Mouse (Mus musculus) Muller cell, postnatal 12 days (primary cell): ENCODE measurements at regions not wholly inside any gene's neighbourhood (a gene's known extent, or its start where the extent isn't known, plus 50 kb on each side); places are given as distances from the start of the nearest gene placed in this dataset.
A peak's percentile ranks its signal among the peaks of the same experiment; 100 is the strongest.

Experiments used
- DNase-seq: peaks from one replicate; pipeline ENCODE4 v3.0.0-alpha.2; 2015; ENCODE audit errors: inconsistent ontology term

- no peak for DNase-seq
Measured at GRCm38 (mm10) chr12:49732351-49732750, 347.4 kb downstream of the Gm43517 start.

- DNase-seq, result no peak
Measured at GRCm38 (mm10) chr12:49737100-49737499, 352.1 kb downstream of the Gm43517 start.

DNA sequence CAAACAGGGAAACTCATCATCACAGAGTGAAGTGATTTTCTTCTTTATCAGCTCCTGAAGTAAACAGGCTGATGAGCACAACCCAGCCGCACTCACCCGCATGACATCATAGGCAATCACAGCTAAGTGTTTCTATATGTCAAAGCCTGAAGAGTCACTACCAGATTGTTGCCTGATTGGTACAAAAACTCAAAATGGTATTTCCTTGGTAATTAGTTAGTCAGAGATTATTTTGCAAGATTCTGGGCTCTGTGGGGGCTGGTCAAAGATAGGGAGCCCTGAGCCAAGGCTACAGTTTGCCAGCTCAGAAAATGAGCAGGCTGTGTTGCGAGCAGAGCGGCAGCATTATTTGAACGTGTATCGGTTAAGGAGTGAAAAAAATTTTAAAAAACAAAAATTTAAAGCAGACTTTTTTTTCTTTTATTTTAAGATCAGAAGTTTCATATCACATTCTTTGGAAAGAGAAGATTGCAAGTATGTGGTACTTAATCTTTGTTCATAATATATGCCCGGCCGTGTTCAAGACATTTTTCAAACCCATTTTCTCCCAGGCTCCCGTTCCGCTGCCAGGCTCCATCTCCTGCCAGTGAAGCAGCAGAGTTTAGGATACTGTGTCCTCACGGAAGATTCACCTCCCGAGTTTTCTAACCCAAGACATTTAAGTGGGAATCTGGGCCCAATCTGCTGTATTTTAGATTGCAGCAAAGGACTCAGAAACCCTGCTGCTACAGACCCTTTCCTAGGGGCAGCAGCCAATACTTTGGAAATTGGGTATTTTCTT is 355.2 kb downstream of the Gm43517 start:
- DNase-seq, result no peak

GRCm38 (mm10) chr12:49743402-49743801 is 358.4 kb downstream of the Gm43517 start:
- no peak for DNase-seq

DNA sequence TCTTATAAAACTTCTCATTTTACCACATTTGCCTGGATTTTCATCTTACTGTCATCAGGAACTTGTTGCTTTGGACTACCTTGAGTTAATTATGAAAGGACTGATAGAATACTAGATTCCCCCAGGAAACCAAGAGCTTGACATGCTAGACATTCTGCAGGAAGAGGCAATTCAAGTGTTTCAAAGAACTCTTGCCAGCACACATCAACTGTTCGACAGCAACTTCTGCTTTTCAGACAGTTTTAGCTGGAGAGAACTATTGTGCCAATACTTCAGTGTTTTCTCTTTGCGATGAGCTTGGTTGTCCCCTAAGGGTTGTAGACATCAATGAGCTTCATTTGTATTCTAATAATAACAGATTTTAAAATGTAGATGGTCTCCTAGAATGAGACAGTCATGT is 362.1 kb downstream of the Gm43517 start:
- DNase-seq, result no peak

GRCm38 (mm10) chr12:49758391-49758790 is 373.4 kb downstream of the Gm43517 start:
- DNase-seq, result no peak

DNA sequence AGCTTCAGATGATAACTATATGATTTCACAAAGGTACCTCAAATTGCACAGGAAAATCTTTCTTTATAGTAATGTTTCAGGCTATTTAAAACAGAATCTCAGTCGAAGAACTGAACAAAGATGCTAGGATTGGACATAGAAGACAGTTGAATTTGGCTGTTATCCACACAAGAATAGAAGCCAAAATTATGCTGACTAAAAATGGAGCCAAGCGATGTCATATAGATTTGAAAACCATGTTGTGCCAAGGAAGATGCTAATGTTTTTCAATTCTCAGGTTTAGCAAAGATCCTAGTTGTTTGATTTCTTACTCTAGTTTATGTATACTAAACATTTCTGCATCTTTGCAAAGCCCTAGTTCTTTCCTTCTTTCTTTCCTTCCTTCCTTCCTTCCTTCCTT is 379.6 kb downstream of the Gm43517 start:
- DNase-seq, result no peak

DNA sequence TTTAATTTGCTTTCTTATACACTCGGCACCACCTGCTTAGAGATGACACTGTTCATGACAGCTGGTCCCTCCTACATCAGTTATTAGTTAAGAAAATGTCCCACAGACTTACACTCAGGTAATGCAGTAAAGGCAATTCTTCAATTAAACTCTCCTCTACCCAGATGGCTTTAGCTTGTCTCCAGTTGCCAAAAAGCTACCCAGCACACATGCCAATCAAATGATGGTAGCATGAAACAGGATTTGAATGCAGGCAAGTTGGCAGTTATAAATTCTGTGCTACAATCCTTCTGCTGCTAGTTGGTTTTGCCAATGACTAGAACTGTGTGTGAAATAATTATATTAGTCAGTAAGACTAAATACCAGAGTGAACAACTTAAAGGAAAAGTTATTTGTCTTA is 423.4 kb downstream of the Gm43517 start:
- DNase-seq, result no peak

DNA sequence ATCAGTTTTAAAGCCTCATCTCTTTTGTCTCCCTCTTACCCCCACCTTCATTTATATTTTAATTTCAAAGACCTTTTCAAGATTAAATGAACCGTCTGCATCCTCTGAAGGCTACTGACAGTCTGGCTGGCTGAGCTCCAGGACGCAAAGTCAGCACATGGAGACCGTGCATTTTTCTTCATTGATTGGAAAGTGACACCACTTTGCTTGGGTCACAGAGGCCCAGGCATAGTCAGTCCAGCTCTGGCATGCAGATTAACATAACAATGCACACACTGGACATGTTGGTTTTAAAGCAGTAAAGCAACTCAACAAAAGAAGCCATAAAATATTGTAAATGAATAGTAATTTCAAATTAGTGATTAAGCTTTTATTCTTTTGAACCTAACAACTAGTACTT is 429.7 kb downstream of the Gm43517 start:
- DNase-seq, result no peak

DNA sequence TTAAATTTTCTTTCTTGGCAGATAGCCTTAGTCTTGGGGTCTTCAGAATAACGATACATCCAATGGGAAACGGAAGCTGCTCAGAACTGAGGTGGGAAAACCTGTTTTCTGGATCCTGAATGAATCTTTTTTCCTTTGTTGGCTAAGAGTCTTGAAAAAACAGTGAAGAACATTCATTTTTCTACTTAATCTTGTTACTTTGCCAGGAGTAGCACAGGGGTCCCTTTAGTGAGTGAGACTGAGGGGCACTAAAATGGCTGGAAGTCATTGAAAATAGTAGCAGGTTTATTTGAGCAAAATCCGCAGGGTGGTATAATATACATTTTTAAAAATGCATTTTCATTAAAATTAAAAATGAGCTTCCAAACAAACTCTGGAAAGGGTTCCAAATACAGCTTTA is 442.8 kb downstream of the Gm43517 start:
- DNase-seq, result no peak

GRCm38 (mm10) chr12:49828553-49828952 is 443.6 kb downstream of the Gm43517 start:
- peak; percentile 63 for DNase-seq

DNA sequence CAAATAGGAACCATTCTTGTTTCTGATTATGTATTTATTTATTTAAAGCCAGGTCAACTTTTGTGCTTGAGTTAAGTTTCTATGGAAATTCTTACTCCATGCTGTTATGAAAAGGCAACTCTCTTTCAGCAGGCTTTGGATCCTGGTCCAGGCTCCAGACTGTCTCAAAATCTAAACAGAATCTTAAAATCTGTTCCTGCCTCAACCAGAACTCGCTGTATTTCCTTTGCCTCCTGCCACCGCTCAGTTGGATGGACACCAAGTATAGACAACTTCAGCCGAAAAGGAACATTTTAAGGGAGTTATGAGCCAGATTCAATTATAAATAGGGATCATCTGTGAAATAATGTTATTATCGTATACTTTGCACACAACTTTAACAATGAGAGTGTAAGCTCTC is 445.7 kb downstream of the Gm43517 start:
- DNase-seq, result no peak

- no peak for DNase-seq
Measured at GRCm38 (mm10) chr12:49832118-49832847, 447.3 kb downstream of the Gm43517 start.

DNA sequence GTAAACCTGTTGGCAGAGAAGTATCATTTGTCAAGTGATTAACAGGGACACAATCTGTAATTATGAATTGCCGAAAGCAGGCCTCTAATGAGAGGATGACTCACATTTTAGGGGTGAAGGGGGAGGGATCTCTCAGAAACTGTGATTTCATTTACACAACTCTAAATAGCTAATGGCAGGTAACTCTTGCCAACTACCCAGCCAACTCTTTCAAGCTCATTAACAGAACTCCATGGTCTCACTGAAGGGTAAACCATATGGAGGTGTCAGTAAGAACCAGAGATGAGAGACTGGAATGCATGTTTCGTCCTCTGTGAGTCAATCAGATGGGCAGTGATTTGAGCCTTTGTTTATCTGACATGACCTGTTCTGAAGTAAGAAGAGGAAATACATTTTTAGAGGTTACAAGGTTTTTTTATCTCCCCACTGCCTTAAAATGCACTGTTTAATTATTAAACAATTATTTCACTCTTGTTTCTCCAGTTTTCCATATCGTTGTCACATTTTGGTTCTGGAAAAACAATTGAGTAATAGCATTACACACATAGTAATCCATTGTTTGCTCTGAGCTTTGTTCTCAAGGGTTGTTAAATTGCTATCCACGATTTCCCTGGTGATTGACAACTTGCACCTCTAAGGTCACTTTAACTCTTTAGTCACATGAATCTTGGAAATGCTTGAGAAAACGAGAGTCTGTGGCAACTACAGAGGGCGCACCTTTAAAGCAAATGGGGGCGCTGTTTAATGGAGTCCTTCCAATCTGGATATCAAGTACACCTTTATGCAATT is 451.5 kb downstream of the Gm43517 start:
- peak; percentile 85 for DNase-seq

- DNase-seq, result no peak
Measured at GRCm38 (mm10) chr12:49885507-49885906, 500.5 kb downstream of the Gm43517 start.

DNA sequence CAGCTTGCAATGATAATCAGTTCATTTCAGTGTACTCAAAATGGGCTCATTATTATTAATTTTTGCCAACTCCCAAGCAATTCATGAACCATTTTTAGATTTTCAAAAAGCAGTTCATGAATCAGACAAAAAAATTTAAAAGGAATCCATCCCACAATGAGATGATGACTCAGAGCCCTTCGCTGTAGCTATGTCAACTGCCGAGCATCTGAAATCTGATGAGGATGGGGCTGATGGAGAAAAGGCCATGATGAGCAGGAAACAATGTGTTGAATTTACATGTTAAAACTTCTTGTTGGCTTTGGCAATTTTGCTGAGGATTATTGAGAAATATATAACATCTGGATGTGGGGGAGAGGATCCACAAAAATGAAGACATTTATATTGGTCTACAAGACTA is 502.3 kb downstream of the Gm43517 start:
- peak; percentile 90 for DNase-seq

DNA sequence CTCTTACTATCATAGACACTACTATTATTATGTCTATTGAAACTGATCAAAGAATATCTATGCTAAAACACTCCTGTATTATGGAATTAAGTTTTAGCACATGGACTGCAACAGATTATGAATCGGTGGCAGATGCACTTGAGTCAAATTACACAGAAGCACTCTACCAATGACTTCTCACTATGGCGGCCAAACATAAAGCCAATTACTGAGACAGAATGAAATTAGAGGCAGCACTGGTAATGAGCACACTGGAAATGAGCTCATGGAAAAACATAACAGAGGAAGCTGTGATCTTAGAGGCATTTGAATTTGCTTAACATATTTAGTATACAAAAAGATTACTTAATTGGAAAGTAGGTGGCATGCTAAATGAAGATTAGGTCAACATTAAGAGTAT is 512.8 kb downstream of the Gm43517 start:
- no peak for DNase-seq

DNA sequence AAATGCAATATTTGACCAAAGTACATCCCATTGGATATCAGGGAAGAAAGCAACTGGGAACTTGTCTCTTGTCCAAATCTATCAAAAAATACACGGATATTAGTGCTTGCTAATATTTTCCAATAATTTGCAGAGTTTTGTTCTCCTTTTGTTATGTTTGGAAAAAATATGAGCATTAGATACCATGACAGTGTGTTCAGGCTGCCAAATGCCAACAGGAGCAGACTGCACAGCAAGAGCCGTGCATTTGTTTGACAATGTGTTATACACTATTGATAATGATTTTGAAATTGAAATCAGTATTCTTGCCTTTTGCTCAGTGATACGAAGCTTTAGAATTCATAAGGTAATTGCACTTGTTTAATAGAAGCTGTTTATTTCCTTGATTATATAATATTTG is 530.7 kb downstream of the Gm43517 start:
- no peak for DNase-seq

DNA sequence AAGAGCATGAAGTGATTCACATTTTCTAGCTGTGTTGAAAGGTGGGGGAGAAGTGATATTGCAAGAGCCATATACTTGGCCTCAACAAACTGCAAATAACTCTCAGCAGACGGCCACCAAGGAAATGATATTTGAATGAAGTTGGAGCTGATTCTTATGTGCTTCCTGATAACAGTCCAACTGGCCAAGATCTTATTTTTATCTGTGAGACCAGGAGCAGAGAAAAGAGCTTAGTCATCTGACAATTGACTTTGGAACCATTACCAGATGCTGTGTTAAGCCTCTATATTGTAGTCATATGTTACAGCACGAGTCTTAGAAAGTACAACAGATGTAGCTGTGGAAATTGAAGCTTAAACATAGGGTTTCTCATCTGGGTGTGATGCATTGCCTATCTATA is 536.6 kb downstream of the Gm43517 start:
- DNase-seq, result no peak

DNA sequence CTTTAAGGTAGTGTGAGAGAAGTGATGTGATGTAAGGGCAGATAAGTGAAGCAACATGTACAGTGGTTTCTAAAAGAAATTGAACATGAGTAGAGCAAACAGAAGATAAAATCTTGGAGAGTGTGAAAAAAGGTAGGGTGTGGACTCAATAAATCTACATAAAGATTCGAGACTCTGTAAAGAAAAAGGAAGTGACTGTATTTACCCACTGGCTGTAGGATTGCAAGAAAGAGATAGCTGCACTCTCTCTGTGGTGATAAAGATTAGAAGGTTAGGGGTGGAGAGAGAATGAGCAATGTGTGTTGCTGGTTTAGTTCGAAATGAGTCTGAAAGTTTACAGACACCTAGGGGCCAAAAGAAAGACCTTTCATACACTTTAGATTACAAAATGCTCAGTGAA is 555.8 kb downstream of the Gm43517 start:
- DNase-seq, result no peak

DNA sequence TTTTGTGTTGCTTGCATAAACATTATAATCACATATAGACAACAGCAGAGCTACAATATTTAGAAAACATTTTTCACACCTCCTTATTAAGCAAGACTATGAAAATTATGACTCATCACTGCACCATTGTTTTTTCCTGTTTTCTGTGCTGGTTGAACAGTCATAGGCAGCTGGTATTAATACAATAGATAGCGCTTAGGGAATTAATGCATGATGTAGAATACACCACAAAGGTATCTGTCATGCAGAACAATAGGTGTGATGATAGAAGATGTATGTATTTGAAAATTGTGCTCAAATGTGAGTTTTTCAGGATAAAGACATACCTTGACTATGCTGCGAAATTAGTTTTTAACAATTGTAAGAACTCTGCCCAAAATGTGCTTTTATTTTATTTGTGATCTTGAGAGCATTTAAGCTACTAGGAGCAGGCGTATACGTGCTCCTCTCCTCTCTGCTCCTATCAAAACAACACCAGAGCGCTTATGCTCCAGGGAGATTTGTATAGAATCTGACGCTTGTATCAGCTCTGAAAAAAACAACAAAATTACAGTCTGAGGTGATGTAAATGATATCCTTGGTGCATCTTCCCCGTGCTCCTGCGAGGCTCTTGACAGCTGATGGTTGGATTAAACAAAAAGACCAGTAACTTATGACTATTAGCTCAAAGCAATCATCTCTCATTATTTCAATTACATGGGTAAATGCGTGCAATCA is 560.1 kb downstream of the Gm43517 start:
- no peak for DNase-seq
